Mouse (Mus musculus) hindbrain, embryonic 16.5 days (tissue): ENCODE measurements around the gene Dpysl5. TPM values are rescaled to one million over a fixed set of nuclear protein-coding genes. Genes with fewer than 3 reads are reported as not detected.

Source experiments
- ATAC-seq: fragments of 200-750 bp; cut with Nextera tagmentation; 2 replicates; pipeline ENCODE4 v1.8.0; 2017; ENCODE audit warnings: moderate TSS enrichment, moderate library complexity
- H3K27ac ChIP-seq: fragments of 300-500 bp; sonication (generic); 2 replicates; pipeline ENCODE4 v1.5.1; 2014; ENCODE audit warnings: low read depth, mild to moderate bottlenecking, control low read depth, low read length, moderate library complexity
- H3K27me3 ChIP-seq: fragments of 300-500 bp; sonication (generic); replicated peaks from 2 replicates; pipeline ENCODE4 v1.6.1; 2014; ENCODE audit warnings: low read length; ENCODE audit not compliant: control insufficient read depth, insufficient read depth
- H3K36me3 ChIP-seq: fragments of 300-500 bp; sonication (generic); 2 replicates; pipeline ENCODE4 v1.6.1; 2014; ENCODE audit warnings: mild to moderate bottlenecking, low read length, moderate library complexity, mixed read lengths; ENCODE audit not compliant: control insufficient read depth, insufficient read depth
- H3K4me1 ChIP-seq: fragments of 300-500 bp; sonication (generic); 2 replicates; pipeline ENCODE4 v1.6.1; 2014; ENCODE audit warnings: low read depth, low read length; ENCODE audit not compliant: control insufficient read depth, insufficient read depth
- H3K4me2 ChIP-seq: fragments of 300-500 bp; sonication (generic); 2 replicates; pipeline ENCODE4 v1.6.1; 2014; ENCODE audit warnings: mild to moderate bottlenecking, low read length, control low read depth, moderate library complexity
- H3K4me3 ChIP-seq: fragments of 300-500 bp; sonication (generic); 2 replicates; pipeline ENCODE4 v1.5.1; 2014; ENCODE audit warnings: mild to moderate bottlenecking, low read length, control low read depth, moderate library complexity
- H3K9ac ChIP-seq: fragments of 300-500 bp; sonication (generic); 2 replicates; pipeline ENCODE4 v1.6.1; 2014; ENCODE audit warnings: low read depth, mild to moderate bottlenecking, control low read depth, low read length, moderate library complexity
- H3K9me3 ChIP-seq: fragments of 300-500 bp; sonication (generic); 2 replicates; pipeline ENCODE4 v1.6.1; 2014; ENCODE audit warnings: mild to moderate bottlenecking, low read length, moderate library complexity; ENCODE audit not compliant: control insufficient read depth
- WGBS: fragments of 180-500 bp; shearing (Covaris S2); extraction: QIAGEN DNeasy Blood & Tissue Kit; methylation state at CpG from one replicate; pipeline ENCODE4 v1.1.7; 2014; 5-methylcytosine and 5-hydroxymethylcytosine counted together
- polyA plus RNA-seq: library from polyadenylated mRNA; unstranded; fragments of >200 nt; fragmentation: Nextera tagmentation; extraction: Ambion mirVana; gene quantifications from 2 replicates; pipeline ENCODE4 v1.2.1, GENCODE M21; 2015

The Dpysl5 gene
- polyA plus RNA-seq, 1 experiment from 2014 or later: 200 TPM

- peak; percentile 70 for ATAC-seq
- Histone ChIP-seq H3K4me1 (peaks cover 41% of the 10 kb centered on the region), H3K27me3 (no peaks in the 10 kb centered on the region), H3K4me2 (no peak overlapping the region), H3K36me3 (no peaks in the 10 kb centered on the region), H3K4me3 (no peak overlapping the region), H3K9ac (no peak overlapping the region), H3K9me3 (no peaks in the 10 kb centered on the region), H3K27ac (peak overlapping the region; percentile 61)
- 12% methylated on average over 9 of the region's 9 CpGs for WGBS
Measured at GRCm38 (mm10) chr5:30768598-30768997, 57.2 kb downstream of the Dpysl5 start.

DNA sequence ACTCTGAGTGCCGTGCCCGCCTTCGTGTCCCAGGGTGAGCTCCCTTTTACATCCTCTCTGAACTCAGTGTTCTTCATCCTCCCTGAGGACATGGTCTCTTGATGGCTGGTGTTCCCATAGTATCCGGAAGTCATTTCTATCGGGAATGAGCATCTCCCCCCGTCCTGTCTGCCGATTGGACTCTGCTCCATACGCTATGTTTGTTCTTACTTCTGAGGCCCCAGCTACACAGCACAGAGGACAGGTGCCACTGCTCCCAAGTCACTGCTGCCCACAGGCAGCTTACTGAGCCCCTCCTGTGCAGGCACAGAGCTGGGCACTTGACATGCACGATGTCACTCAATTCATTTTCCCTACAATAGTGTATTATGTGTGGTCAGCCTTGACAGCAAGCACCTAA, 57.7 kb downstream of the Dpysl5 start:
- Histone ChIP-seq H3K9ac (no peak overlapping the region), H3K27ac (no peak overlapping the region), H3K36me3 (no peaks in the 10 kb centered on the region), H3K4me2 (no peak overlapping the region), H3K4me1 (peaks cover 37% of the 10 kb centered on the region), H3K4me3 (no peak overlapping the region), H3K27me3 (no peaks in the 10 kb centered on the region), H3K9me3 (no peaks in the 10 kb centered on the region)
- ATAC-seq: no peak
- 63% methylated on average over 9 of the region's 9 CpGs for WGBS

DNA sequence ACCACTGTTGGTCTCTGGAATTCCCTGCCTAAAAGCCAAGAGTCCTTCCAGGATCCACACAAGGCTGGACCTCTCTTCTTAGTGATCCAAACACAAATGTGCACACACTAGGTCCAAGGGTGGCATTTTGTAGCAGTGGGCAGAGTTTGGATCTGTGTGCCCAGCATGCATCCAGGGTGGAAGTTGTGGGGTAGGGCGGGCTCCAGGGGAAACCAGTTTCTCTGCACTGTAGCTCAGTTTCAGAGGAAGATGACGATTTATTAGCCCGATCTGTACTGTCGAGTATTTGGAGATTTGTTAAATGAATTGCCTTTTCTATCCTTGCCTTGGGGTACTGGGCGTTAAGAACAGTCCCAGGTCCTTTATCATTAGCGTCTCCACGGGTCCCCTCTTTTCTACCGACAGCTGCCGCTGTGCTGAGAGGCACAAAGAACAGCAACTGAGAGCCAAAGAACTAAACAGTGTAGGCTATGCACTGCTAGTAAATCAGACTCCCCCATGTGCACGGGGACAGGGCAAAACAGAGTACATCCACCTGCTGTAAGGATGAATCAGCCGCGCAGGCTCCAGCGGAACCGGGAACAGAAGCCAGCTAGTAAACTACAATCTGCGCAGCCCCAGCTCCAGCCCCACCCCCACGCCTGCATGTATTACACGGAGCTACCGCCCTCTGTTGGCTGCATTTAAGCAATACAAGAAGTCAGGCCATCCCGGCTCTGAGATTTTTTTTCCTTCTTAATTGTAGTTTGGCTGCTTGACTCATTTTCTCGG, 63.4 kb downstream of the Dpysl5 start:
- Histone ChIP-seq H3K4me3 (peak overlapping the region; percentile 29), H3K9ac (peak overlapping the region; percentile 57), H3K36me3 (peaks cover 11% of the 10 kb centered on the region), H3K27me3 (no peaks in the 10 kb centered on the region), H3K4me1 (peaks cover 18% of the 10 kb centered on the region), H3K9me3 (no peaks in the 10 kb centered on the region), H3K27ac (peak overlapping the region; percentile 24; the same call in 1 of the 2 replicates), H3K4me2 (peak overlapping the region; percentile 56)
- WGBS: 8% methylated on average over 20 of the region's 20 CpGs
- ATAC-seq: peak; percentile 86

- no peak for ATAC-seq
- Histone ChIP-seq H3K4me3 (no peak overlapping the region), H3K9ac (no peak overlapping the region), H3K27me3 (no peaks in the 10 kb centered on the region), H3K4me2 (no peak overlapping the region), H3K4me1 (no peaks in the 10 kb centered on the region), H3K9me3 (no peaks in the 10 kb centered on the region), H3K27ac (no peak overlapping the region), H3K36me3 (peaks cover 39% of the 10 kb centered on the region)
- 78% methylated on average over 9 of the region's 9 CpGs for WGBS
Measured at GRCm38 (mm10) chr5:30780699-30781098, 69.3 kb downstream of the Dpysl5 start.

DNA sequence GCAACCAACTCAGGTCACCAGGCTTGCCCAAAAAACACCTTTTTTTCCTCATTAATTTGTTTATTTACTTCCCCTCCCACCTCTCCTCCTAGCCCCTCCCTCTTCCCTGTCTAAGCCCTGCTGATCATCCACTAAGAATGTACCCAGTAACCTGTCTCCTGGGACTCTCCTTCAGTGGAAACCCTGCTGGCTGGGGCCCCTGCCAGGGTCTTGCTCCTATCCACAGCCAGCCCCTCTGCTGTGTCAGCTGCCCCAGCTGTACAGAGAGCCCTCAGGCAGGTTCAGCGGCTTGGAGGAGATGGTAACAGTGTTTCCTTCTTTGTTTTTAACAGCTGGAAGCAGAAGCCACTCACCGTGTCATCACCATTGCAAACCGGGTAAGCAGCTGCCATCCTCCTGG, 69.8 kb downstream of the Dpysl5 start:
- Histone ChIP-seq H3K9me3 (no peaks in the 10 kb centered on the region), H3K27ac (no peak overlapping the region), H3K9ac (no peak overlapping the region), H3K4me2 (no peak overlapping the region), H3K27me3 (no peaks in the 10 kb centered on the region), H3K4me3 (no peak overlapping the region), H3K4me1 (no peaks in the 10 kb centered on the region), H3K36me3 (peaks cover 39% of the 10 kb centered on the region)
- 50% methylated on average over 3 of the region's 3 CpGs for WGBS
- ATAC-seq: no peak

DNA sequence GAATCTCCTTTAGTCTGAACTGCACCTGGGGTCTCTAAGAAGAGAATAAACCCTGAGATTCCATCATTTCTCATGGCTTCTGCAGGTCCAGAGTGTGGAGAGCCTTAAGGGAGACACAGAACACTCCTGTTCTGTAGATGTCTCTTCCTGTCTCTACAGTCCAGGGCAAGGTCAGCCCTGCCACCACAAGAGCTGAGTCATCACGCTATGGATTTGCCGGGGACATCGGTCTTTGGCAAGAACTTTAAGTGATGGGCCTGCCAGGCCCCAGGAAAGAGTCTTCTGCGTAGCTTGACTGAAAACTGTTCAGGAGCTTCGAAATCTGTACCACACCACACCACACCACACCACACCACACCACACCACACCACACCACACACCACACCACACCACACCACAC, 76.0 kb downstream of the Dpysl5 start:
- 96% methylated on average over 5 of the region's 5 CpGs for WGBS
- no peaks in the 10 kb centered on the region for H3K4me1 ChIP-seq
- H3K36me3 ChIP-seq: peaks cover 37% of the 10 kb centered on the region
- ATAC-seq: no peak
- no peaks in the 10 kb centered on the region for H3K9me3 ChIP-seq
- no peak overlapping the region for H3K27ac ChIP-seq
- H3K4me2 ChIP-seq: no peak overlapping the region
- no peaks in the 10 kb centered on the region for H3K27me3 ChIP-seq
- no peak overlapping the region for H3K9ac ChIP-seq
- H3K4me3 ChIP-seq: no peak overlapping the region

GRCm38 (mm10) chr5:30790047-30790446, 78.7 kb downstream of the Dpysl5 start:
- peaks cover 40% of the 10 kb centered on the region for H3K36me3 ChIP-seq
- no peak overlapping the region for H3K27ac ChIP-seq
- no peaks in the 10 kb centered on the region for H3K9me3 ChIP-seq
- no peak overlapping the region for H3K4me3 ChIP-seq
- no peaks in the 10 kb centered on the region for H3K4me1 ChIP-seq
- H3K27me3 ChIP-seq: no peaks in the 10 kb centered on the region
- H3K9ac ChIP-seq: no peak overlapping the region
- ATAC-seq: no peak
- 82% methylated on average over 3 of the region's 3 CpGs for WGBS
- H3K4me2 ChIP-seq: no peak overlapping the region

GRCm38 (mm10) chr5:30796125-30796524, 84.8 kb downstream of the Dpysl5 start:
- Histone ChIP-seq H3K9ac (no peak overlapping the region), H3K4me3 (no peak overlapping the region), H3K9me3 (no peaks in the 10 kb centered on the region), H3K4me1 (no peaks in the 10 kb centered on the region), H3K36me3 (peaks cover 26% of the 10 kb centered on the region), H3K27me3 (no peaks in the 10 kb centered on the region), H3K4me2 (no peak overlapping the region), H3K27ac (no peak overlapping the region)
- ATAC-seq: peak; percentile 62
- WGBS: 13% methylated on average over 12 of the region's 12 CpGs

GRCm38 (mm10) chr5:30797482-30797881, 86.1 kb downstream of the Dpysl5 start:
- ATAC-seq: 0 out of 2 replicates have a peak, but pooled peaks have one; percentile 21
- Histone ChIP-seq H3K4me1 (no peaks in the 10 kb centered on the region), H3K27ac (no peak overlapping the region), H3K4me3 (no peak overlapping the region), H3K36me3 (peaks cover 15% of the 10 kb centered on the region), H3K9me3 (no peaks in the 10 kb centered on the region), H3K9ac (no peak overlapping the region), H3K27me3 (no peaks in the 10 kb centered on the region), H3K4me2 (no peak overlapping the region)
- WGBS: 59% methylated on average over 7 of the region's 7 CpGs
